Mouse (Mus musculus) liver, embryonic 16.5 days (tissue): ENCODE results near the gene Nlrp3. TPM values are rescaled to one million over a fixed set of nuclear protein-coding genes. Genes with fewer than 3 reads are reported as not detected.
"Not testable (repeated sequence)": the region's sequence is repeated elsewhere in the genome, so short reads cannot be mapped to it uniquely, and the experiment has no call there.

ENCODE experiments used
- ATAC-seq: fragments of 200-750 bp; cut with Nextera tagmentation; 2 replicates; pipeline ENCODE4 v1.8.0; 2017; ENCODE audit warnings: low read depth, mild to moderate bottlenecking, moderate number of reproducible peaks, moderate library complexity
- H3K27ac ChIP-seq: fragments of 300-500 bp; sonication (generic); 2 replicates; pipeline ENCODE4 v1.5.1; 2014; ENCODE audit warnings: mild to moderate bottlenecking, low read length
- H3K27me3 ChIP-seq: fragments of 300-500 bp; sonication (generic); 2 replicates; pipeline ENCODE4 v1.6.1; 2014; ENCODE audit warnings: low read depth, low read length, mixed read lengths; ENCODE audit not compliant: control insufficient read depth, insufficient read depth
- H3K36me3 ChIP-seq: fragments of 300-500 bp; sonication (generic); 2 replicates; pipeline ENCODE4 v1.6.1; 2014; ENCODE audit warnings: mild to moderate bottlenecking; ENCODE audit not compliant: control insufficient read depth, insufficient read depth
- H3K4me1 ChIP-seq: fragments of 300-500 bp; sonication (generic); 2 replicates; pipeline ENCODE4 v1.6.1; 2014; ENCODE audit warnings: low read depth, low read length, mixed read lengths; ENCODE audit not compliant: control insufficient read depth
- H3K4me2 ChIP-seq: fragments of 300-500 bp; sonication (generic); 2 replicates; pipeline ENCODE4 v1.6.1; 2014; ENCODE audit warnings: low read depth, low read length, mixed read lengths
- H3K4me3 ChIP-seq: fragments of 300-500 bp; sonication (generic); 2 replicates; pipeline ENCODE4 v1.5.1; 2014; ENCODE audit warnings: low read depth, mild to moderate bottlenecking, low read length
- H3K9ac ChIP-seq: fragments of 300-500 bp; sonication (generic); 2 replicates; pipeline ENCODE4 v1.6.1; 2014; ENCODE audit warnings: low read depth, low read length
- H3K9me3 ChIP-seq: fragments of 300-500 bp; sonication (generic); replicated peaks from 2 replicates; pipeline ENCODE4 v1.6.1; 2016; ENCODE audit warnings: low read length; ENCODE audit not compliant: control insufficient read depth
- WGBS: fragments of 180-500 bp; shearing (Covaris S2); extraction: QIAGEN DNeasy Blood & Tissue Kit; methylation state at CpG from one replicate; pipeline ENCODE4 v1.1.7; 2014; ENCODE audit not compliant: insufficient replicate concordance; 5-methylcytosine and 5-hydroxymethylcytosine counted together
- polyA plus RNA-seq: library from polyadenylated mRNA; unstranded; fragments of >200 nt; fragmentation: Nextera tagmentation; extraction: Ambion mirVana; gene quantifications from 2 replicates; pipeline ENCODE4 v1.2.1, GENCODE M21; 2015

The Nlrp3 gene
- polyA plus RNA-seq, 1 experiment from 2014 or later: 0.89 TPM

DNA sequence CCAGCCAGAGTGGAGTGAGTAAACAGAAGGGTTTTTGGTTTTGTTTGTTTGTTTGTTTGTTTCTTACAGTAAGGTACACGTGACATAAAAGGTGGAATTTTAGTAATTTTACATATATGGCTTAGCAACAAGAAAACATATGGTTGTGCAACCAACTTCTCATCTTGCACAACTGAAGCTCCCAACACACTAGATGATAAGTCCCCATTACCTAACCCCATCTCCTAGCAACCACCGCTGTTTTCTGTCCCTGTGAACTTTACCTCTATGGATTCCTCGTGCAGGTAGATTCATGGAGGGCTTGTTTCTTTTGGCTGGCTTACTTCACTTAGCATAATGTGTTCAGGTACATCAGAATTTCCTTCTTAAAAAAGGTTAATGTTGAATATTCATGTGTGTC, 2.0 kb downstream of the Nlrp3 start:
- no peaks in the 10 kb centered on the region for H3K27me3 ChIP-seq
- peak; percentile 65 for ATAC-seq
- H3K4me2 ChIP-seq: no peak overlapping the region
- no peaks in the 10 kb centered on the region for H3K36me3 ChIP-seq
- no peaks in the 10 kb centered on the region for H3K9me3 ChIP-seq
- H3K4me3 ChIP-seq: no peak overlapping the region
- H3K27ac ChIP-seq: 0 out of 2 replicates have a peak overlapping the region, but pooled peaks have one; percentile 38
- peaks cover 9% of the 10 kb centered on the region for H3K4me1 ChIP-seq
- H3K9ac ChIP-seq: no peak overlapping the region
- WGBS: 54% methylated on average over 3 of the region's 3 CpGs

DNA sequence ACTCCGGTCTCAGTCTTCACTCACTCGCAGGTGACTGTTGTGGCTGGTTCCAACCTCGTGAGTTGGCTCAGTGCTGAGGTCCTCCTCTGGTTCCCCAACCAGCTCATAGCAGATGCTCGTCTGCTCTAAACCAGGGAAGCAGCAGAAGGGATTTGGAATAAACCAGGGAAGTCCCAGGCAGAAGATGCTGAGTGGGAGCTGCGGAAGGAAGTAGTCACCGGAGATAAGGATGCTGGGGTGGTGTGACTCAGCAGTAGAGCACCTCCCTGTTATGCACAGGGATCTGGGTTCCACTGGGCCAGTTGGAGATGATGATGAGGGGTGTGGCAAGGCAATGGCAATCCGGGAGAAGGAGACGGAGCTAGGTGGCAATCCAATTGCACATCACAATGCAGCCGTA, 2.6 kb downstream of the Nlrp3 start:
- no peaks in the 10 kb centered on the region for H3K27me3 ChIP-seq
- H3K4me3 ChIP-seq: no peak overlapping the region
- H3K9me3 ChIP-seq: no peaks in the 10 kb centered on the region
- no peak overlapping the region for H3K27ac ChIP-seq
- H3K4me2 ChIP-seq: no peak overlapping the region
- 64% methylated on average over 9 of the region's 9 CpGs for WGBS
- no peak overlapping the region for H3K9ac ChIP-seq
- no peak for ATAC-seq
- H3K36me3 ChIP-seq: no peaks in the 10 kb centered on the region
- peaks cover 7% of the 10 kb centered on the region for H3K4me1 ChIP-seq

DNA sequence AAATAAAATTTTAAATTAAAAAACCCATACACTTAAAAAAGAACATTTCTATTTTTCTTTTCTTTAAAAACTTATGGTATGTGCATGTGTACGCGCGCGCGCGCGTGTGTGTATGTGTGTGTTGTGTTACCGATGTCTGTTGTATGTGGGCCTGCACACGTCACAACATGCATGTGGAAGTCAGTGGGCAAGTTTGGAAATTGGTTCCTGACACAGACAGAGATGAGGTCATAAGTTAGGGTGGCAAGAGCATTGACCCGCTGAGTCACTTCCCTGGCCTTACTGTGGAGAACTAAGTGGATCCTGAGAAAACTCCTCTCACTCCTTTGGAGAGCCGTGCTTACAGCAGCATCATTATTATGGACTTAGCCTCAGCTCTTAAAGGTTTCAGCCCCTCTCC, 12.8 kb downstream of the Nlrp3 start:
- H3K9me3 ChIP-seq: no peaks in the 10 kb centered on the region
- H3K9ac ChIP-seq: no peak overlapping the region
- 78% methylated on average over 11 of the region's 11 CpGs for WGBS
- no peaks in the 10 kb centered on the region for H3K36me3 ChIP-seq
- no peak for ATAC-seq
- H3K4me3 ChIP-seq: no peak overlapping the region
- no peak overlapping the region for H3K4me2 ChIP-seq
- H3K4me1 ChIP-seq: no peaks in the 10 kb centered on the region
- no peaks in the 10 kb centered on the region for H3K27me3 ChIP-seq
- H3K27ac ChIP-seq: no peak overlapping the region

DNA sequence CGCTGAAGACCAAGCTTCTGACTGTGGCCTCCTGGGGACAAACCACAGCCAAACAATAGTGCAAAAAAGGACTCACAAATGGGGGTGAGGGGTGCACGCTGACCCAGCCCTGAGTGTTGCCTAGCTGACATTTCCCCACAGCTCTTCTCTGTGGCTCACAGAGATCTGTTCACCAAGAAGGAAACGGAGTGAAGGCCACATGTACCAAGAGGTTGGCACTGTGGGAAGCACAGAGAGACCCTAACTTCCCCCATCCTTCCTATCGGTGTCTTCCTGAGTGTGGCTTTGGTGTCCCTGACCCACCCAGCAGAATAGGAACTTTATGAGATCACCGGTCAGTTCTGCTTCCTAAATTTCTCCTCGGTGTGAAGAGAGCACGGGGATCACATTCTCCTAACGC, 13.2 kb downstream of the Nlrp3 start:
- H3K27ac ChIP-seq: no peak overlapping the region
- H3K9me3 ChIP-seq: no peaks in the 10 kb centered on the region

DNA sequence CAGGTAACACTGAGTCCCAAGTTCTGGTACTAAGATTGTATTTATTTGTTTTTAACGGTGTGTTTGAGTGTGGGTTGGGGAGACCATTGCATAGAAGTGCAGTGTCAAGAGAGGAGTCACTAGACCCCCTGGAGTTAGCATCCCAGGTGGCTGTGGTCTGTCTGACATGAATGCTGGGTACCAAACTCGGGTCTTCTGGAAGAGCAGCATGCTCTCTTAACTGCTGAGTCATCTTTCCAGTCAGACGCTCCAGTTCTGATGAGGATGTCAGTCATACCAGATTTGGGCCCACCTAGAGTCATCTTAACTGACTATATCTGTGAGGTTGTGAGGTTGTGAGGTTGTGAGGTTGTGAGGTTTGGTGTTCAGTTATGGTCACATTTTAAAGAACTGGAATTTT, 19.5 kb downstream of the Nlrp3 start:
- Histone ChIP-seq H3K4me3 (no peak overlapping the region), H3K27me3 (no peaks in the 10 kb centered on the region), H3K36me3 (no peaks in the 10 kb centered on the region), H3K4me2 (no peak overlapping the region), H3K9me3 (no peaks in the 10 kb centered on the region), H3K4me1 (no peaks in the 10 kb centered on the region), H3K27ac (no peak overlapping the region), H3K9ac (no peak overlapping the region)
- 48% methylated on average over 3 of the region's 3 CpGs for WGBS
- no peak for ATAC-seq

More for the DNA sequence above, 13.2 kb downstream of the Nlrp3 start:
- H3K9ac ChIP-seq: no peak overlapping the region
- no peak overlapping the region for H3K4me2 ChIP-seq
- no peaks in the 10 kb centered on the region for H3K27me3 ChIP-seq
- no peak overlapping the region for H3K4me3 ChIP-seq
- no peaks in the 10 kb centered on the region for H3K36me3 ChIP-seq
- 19% methylated on average over 8 of the region's 8 CpGs for WGBS
- ATAC-seq: no peak
- H3K4me1 ChIP-seq: no peaks in the 10 kb centered on the region

DNA sequence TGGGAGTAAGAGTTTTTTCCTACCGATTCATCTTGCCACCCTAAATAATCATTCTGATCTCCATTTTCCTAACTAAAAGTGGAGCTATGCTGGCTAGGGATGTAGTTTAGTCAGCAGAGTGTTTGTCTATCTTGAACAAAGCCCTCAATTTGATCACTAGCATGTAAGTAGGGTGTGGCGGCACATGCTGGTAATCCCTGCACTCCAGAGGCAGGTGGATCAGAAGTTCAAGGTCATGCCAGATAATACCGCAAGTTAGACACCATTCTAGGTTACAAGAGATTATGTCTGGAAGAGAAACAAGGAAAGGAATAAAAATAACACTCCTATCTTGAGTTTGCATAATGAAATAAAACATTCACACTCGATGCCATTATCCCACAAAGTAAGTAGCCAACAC, 21.0 kb downstream of the Nlrp3 start:
- Histone ChIP-seq H3K4me1 (no peaks in the 10 kb centered on the region), H3K36me3 (no peaks in the 10 kb centered on the region), H3K27ac (no peak overlapping the region), H3K27me3 (no peaks in the 10 kb centered on the region), H3K9me3 (no peaks in the 10 kb centered on the region), H3K4me3 (no peak overlapping the region), H3K9ac (no peak overlapping the region), H3K4me2 (no peak overlapping the region)
- ATAC-seq: no peak
- WGBS: 68% methylated on average over 4 of the region's 4 CpGs

DNA sequence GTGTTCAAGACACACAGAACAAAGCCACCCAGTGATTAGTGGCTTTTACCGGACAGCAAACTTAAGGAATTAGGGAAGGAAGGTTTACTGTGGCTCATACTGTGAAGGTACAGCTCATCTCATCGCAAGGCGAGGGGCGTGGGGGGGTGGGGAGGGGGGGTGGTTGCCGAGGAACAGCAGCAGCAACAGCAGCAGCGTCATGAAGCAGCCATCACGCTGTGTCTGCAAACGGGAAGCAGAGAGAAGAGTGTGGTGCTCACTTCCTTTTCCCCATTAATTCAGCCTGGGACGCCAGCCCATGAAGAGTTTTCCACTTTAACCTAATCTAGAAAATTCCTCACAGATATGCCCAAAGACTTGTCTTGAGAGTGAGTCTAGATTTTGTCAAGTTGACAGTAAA, 21.5 kb downstream of the Nlrp3 start:
- no peak for ATAC-seq
- 57% methylated on average over 9 of the region's 9 CpGs for whole genome bisulfite sequencing
- H3K4me1 ChIP-seq: no peaks in the 10 kb centered on the region

DNA sequence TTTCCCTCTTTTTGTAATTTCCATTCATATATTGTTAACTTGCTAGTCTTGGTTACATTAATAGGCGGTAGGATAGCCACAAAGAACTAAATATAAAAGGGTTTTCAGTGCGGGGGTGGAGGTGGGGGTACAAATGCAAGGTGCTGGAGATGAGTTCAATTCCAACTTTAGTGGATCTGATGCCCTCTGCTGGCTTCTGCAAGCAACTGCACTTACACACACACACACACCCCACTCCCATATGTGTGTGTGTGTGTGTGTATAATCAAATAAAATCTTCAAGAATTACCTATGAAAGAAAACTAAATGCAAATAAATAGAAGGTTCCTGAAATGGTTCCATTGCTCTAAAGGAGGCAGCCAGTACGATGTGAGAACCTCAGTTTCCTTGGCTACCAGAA, 27.9 kb downstream of the Nlrp3 start:
- Histone ChIP-seq H3K36me3 (no peaks in the 10 kb centered on the region), H3K9ac (no peak overlapping the region), H3K27ac (no peak overlapping the region), H3K9me3 (no peaks in the 10 kb centered on the region), H3K4me1 (no peaks in the 10 kb centered on the region), H3K4me3 (no peak overlapping the region), H3K4me2 (no peak overlapping the region), H3K27me3 (peaks cover 8% of the 10 kb centered on the region; the same call in 1 of the 2 replicates)
- WGBS: 39% methylated on average over 3 of the region's 3 CpGs
- no peak for ATAC-seq

More for the DNA sequence above, 21.5 kb downstream of the Nlrp3 start:
- Histone ChIP-seq H3K4me2 (no peak overlapping the region), H3K4me3 (no peak overlapping the region), H3K9me3 (no peaks in the 10 kb centered on the region), H3K27me3 (no peaks in the 10 kb centered on the region), H3K27ac (no peak overlapping the region), H3K36me3 (no peaks in the 10 kb centered on the region), H3K9ac (no peak overlapping the region)

DNA sequence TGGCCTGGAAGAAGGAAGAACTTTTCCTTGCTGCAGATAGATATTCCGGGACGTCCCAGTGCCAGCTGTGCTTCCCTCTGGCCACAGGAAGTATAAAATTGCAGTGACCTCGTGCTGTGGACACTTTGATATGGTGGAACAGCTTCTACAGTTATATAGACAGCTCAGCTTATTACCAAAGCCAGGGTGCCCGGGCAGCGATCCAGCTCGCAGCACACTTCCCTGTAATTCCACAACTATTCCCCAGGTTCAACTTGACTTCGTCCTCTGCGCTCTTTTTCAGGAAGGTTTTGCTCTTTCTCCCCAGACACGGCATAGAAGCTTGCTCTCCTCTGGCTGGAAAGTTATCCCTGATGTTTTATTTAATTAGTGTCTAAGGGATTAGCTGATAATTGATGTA, 34.4 kb downstream of the Nlrp3 start:
- Histone ChIP-seq H3K27ac (no peak overlapping the region), H3K9me3 (no peaks in the 10 kb centered on the region), H3K4me1 (no peaks in the 10 kb centered on the region), H3K36me3 (no peaks in the 10 kb centered on the region), H3K27me3 (peaks cover 8% of the 10 kb centered on the region; the same call in 1 of the 2 replicates), H3K9ac (no peak overlapping the region), H3K4me3 (no peak overlapping the region), H3K4me2 (no peak overlapping the region)
- WGBS: 47% methylated on average over 9 of the region's 9 CpGs
- no peak for ATAC-seq

DNA sequence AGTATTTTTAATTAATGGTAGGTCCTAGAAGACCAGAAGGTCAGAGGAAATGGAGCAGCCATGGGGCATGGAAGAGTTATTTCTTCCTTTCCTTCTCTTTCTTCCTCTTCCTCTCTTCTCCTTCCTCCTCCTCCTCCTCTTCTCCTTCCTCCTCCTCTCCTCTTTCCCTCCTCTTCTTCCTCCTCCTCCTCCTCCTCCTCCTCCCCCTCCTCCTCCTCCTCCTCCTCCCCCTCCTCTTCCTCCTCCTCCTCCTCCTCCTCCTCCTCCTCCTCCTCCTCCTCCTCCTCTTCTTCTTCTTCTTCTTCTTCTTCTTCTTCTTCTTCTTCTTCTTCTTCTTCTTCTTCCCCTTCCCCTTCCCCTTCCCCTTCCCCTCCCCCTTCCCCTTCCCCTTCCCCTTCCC, 34.8 kb downstream of the Nlrp3 start, which contains the start of gene Olfr222:
TSS of gene Olfr222 (minus strand) at position 101 of the 400 bp plus-strand sequence.
- H3K9me3 ChIP-seq, H3K27me3 ChIP-seq, H3K4me2 ChIP-seq, H3K4me3 ChIP-seq, H3K36me3 ChIP-seq, ATAC-seq, H3K27ac ChIP-seq, H3K9ac ChIP-seq, H3K4me1 ChIP-seq: not testable (repeated sequence)
